Mouse (Mus musculus): ENCODE measurements around the gene Zdhhc21.

Zdhhc21 gene

GRCm38 (mm10) chr4:82864974-82865699 is 5.4 kb upstream of the Zdhhc21 start:
- no peak for DNase-seq (ENCODE audit: low spot score in 2 of 2)

- no peak for DNase-seq (ENCODE audit: low spot score in 2 of 2)
Measured at GRCm38 (mm10) chr4:82863316-82863715, 3.6 kb upstream of the Zdhhc21 start.

- no peak for DNase-seq (ENCODE audit: low spot score in 2 of 2)
Measured at GRCm38 (mm10) chr4:82861451-82861850, 1.7 kb upstream of the Zdhhc21 start.

- DNase-seq (ENCODE audit: low spot score in 2 of 2): no peak
Measured at GRCm38 (mm10) chr4:82860566-82860965, 808 bp upstream of the Zdhhc21 start.

- DNase-seq (ENCODE audit: low spot score in 2 of 2): no peak
Measured at GRCm38 (mm10) chr4:82858431-82859010, 1.2 kb downstream of the Zdhhc21 start.

- no peak for DNase-seq (ENCODE audit: low spot score in 2 of 2)
Measured at GRCm38 (mm10) chr4:82856986-82857385, 2.8 kb downstream of the Zdhhc21 start.

GRCm38 (mm10) chr4:82853809-82854208 is 5.9 kb downstream of the Zdhhc21 start:
- DNase-seq (ENCODE audit: low spot score in 2 of 2): no peak

GRCm38 (mm10) chr4:82848552-82849234 is 11.1 kb downstream of the Zdhhc21 start:
- DNase-seq (ENCODE audit: low spot score in 2 of 2): no peak

GRCm38 (mm10) chr4:82837526-82838240 is 22.1 kb downstream of the Zdhhc21 start:
- DNase-seq (ENCODE audit: low spot score in 2 of 2): no peak

GRCm38 (mm10) chr4:82831155-82831554 is 28.6 kb downstream of the Zdhhc21 start:
- no peak for DNase-seq (ENCODE audit: low spot score in 2 of 2)

- no peak for DNase-seq (ENCODE audit: low spot score in 2 of 2)
Measured at GRCm38 (mm10) chr4:82829429-82829828, 30.3 kb downstream of the Zdhhc21 start.

GRCm38 (mm10) chr4:82827001-82827400 is 32.8 kb downstream of the Zdhhc21 start:
- no peak for DNase-seq (ENCODE audit: low spot score in 2 of 2)

GRCm38 (mm10) chr4:82817833-82818232 is 41.9 kb downstream of the Zdhhc21 start:
- DNase-seq (ENCODE audit: low spot score in 2 of 2): no peak

- DNase-seq (ENCODE audit: low spot score in 2 of 2): no peak
Measured at GRCm38 (mm10) chr4:82816351-82816750, 43.4 kb downstream of the Zdhhc21 start.

GRCm38 (mm10) chr4:82815296-82815695 is 44.5 kb downstream of the Zdhhc21 start:
- no peak for DNase-seq (ENCODE audit: low spot score in 2 of 2)

- no peak for DNase-seq (ENCODE audit: low spot score in 2 of 2)
Measured at GRCm38 (mm10) chr4:82813356-82813755, 46.4 kb downstream of the Zdhhc21 start.

- no peak for DNase-seq (ENCODE audit: low spot score in 2 of 2)
Measured at GRCm38 (mm10) chr4:82807811-82808210, 51.9 kb downstream of the Zdhhc21 start.

- no peak for DNase-seq (ENCODE audit: low spot score in 2 of 2)
Measured at GRCm38 (mm10) chr4:82806176-82806757, 53.5 kb downstream of the Zdhhc21 start.

GRCm38 (mm10) chr4:82804019-82804418 is 55.7 kb downstream of the Zdhhc21 start:
- DNase-seq (ENCODE audit: low spot score in 2 of 2): no peak

GRCm38 (mm10) chr4:82793608-82794007 is 66.2 kb downstream of the Zdhhc21 start:
- DNase-seq (ENCODE audit: low spot score in 2 of 2): no peak

GRCm38 (mm10) chr4:82792906-82793580 is 66.7 kb downstream of the Zdhhc21 start:
- no peak for DNase-seq (ENCODE audit: low spot score in 2 of 2)

Data from spleen, postnatal 36 days (tissue).